Mouse (Mus musculus) midbrain, embryonic 10.5 days (tissue): ENCODE measurements around the gene Lsm11. TPM values are rescaled to one million over a fixed set of nuclear protein-coding genes. Genes with fewer than 3 reads are reported as not detected.
A peak's percentile ranks its signal among the peaks of the same experiment; 100 is the strongest.

Experiments
- DNase-seq: peaks from one replicate; pipeline ENCODE4 v3.0.0-alpha.2; 2017; ENCODE audit warnings: low spot score
- H3K27ac ChIP-seq: fragments of 300-500 bp; sonication (generic); replicated peaks from 2 replicates; pipeline ENCODE4 v1.5.1; 2016; ENCODE audit warnings: mild to moderate bottlenecking
- H3K27me3 ChIP-seq: fragments of 300-500 bp; sonication (generic); 2 replicates; pipeline ENCODE4 v1.6.1; 2016; ENCODE audit warnings: low read depth, mild to moderate bottlenecking; ENCODE audit not compliant: poor library complexity, severe bottlenecking
- H3K36me3 ChIP-seq: fragments of 300-500 bp; sonication (generic); 2 replicates; pipeline ENCODE4 v1.6.1; 2016; ENCODE audit warnings: mild to moderate bottlenecking, moderate library complexity
- H3K4me1 ChIP-seq: fragments of 300-500 bp; sonication (generic); 2 replicates; pipeline ENCODE4 v1.6.1; 2016
- H3K4me3 ChIP-seq: fragments of 300-500 bp; sonication (generic); 2 replicates; pipeline ENCODE4 v1.5.1; 2016; ENCODE audit warnings: mild to moderate bottlenecking, moderate library complexity
- H3K9me3 ChIP-seq: fragments of 300-500 bp; sonication (generic); replicated peaks from 2 replicates; pipeline ENCODE4 v1.6.1; 2016; ENCODE audit warnings: mild to moderate bottlenecking
- WGBS: fragments of 180-500 bp; shearing (Covaris S2); methylation state at CpG from one replicate; pipeline ENCODE4 v1.1.7; 2016; 5-methylcytosine and 5-hydroxymethylcytosine counted together
- polyA plus RNA-seq: library from polyadenylated mRNA; unstranded; fragments of >200 nt; fragmentation: Nextera tagmentation; extraction: Ambion mirVana; gene quantifications from 2 replicates; pipeline ENCODE4 v1.2.1, GENCODE M21; 2016

The Lsm11 gene
- polyA plus RNA-seq, 1 experiment from 2014 or later, result 7.3 TPM

DNA sequence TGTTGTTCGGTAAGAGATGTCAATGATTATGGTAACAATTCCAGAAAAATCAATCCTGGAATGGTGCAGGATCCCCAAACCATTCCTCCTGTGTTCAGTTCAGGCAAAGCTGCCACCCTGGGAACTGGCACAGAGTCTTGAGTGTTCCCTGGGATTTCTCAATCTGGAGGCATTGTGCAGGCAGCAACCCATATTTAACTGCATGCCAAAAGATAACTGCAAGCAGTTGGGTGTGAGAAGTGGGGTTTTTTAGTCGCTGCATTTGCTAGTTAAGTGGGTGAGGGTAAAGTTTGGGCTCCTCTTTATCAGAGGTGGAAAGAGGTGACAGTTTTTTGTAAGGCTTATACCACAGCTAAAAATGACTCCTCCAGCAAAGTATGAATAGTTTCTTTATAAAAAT, 2.8 kb upstream of the Lsm11 start:
- Histone ChIP-seq H3K36me3 (peaks cover 42% of the 10 kb centered on the region), H3K9me3 (no peaks in the 10 kb centered on the region), H3K4me3 (no peak overlapping the region), H3K4me1 (peaks cover 22% of the 10 kb centered on the region), H3K27ac (no peak overlapping the region), H3K27me3 (no peaks in the 10 kb centered on the region)
- 90% methylated on average over 2 of the region's 2 CpGs for WGBS
- no peak for DNase-seq

- H3K4me1 ChIP-seq, result peaks cover 21% of the 10 kb centered on the region
- H3K27me3 ChIP-seq, result no peaks in the 10 kb centered on the region
- H3K4me3 ChIP-seq, result no peak overlapping the region
- no peak overlapping the region for H3K27ac ChIP-seq
- no peaks in the 10 kb centered on the region for H3K9me3 ChIP-seq
- no peak for DNase-seq
- WGBS, result 90% methylated on average over 4 of the region's 4 CpGs
- H3K36me3 ChIP-seq, result peaks cover 36% of the 10 kb centered on the region
These were observed 2.1 kb upstream of the Lsm11 start for GRCm38 (mm10) chr11:45946796-45947195.

DNA sequence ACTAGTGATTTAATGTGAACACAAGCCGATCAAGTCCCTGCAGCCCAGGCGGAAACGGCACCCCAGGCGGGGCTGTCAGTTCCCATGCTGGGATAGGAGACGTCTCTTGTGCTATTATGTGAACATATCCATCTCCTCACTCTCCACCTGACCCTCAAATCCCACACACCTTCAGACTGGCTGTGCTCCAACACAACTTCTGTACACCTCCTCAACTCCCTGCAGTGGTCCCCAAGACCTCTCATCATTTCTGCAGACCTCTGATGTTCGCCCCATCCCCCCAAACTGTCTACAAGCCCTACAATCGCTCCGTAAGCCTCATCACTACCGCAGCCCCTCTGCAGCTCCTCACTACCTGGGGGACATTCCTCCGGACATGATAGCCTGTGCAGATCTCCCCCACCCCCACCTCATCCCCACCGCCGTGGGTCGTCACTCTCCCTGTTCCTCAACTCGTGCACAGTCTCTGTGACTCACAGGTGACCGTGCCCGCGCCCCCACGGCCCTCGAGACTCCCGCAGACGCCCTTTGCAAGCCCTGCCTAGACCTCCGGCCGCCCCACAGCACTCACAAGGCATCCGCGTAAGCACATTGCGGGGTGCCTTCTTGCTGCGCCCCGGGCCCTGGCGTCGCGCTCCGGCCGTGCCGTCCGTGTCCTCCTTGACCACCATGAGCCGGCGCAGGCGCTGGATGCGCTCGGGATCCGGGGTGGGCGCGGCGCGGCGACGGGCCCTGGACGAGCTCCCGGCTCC, 668 bp downstream of the Lsm11 start:
- H3K9me3 ChIP-seq, result no peaks in the 10 kb centered on the region
- under 1% methylated on average over 49 of the region's 49 CpGs for WGBS
- peaks cover 26% of the 10 kb centered on the region for H3K4me1 ChIP-seq
- peak overlapping the region; percentile 93 for H3K27ac ChIP-seq
- H3K36me3 ChIP-seq, result peaks cover 24% of the 10 kb centered on the region
- no peaks in the 10 kb centered on the region for H3K27me3 ChIP-seq
- peak; percentile 30 for DNase-seq
- H3K4me3 ChIP-seq, result peak overlapping the region; percentile 94

- H3K4me3 ChIP-seq, result peak overlapping the region; percentile 94
- H3K27ac ChIP-seq, result 0 out of 2 replicates have a peak overlapping the region, but pooled peaks have one; percentile 93
- WGBS, result 80% methylated on average over 7 of the region's 7 CpGs
- H3K27me3 ChIP-seq, result no peaks in the 10 kb centered on the region
- H3K9me3 ChIP-seq, result no peaks in the 10 kb centered on the region
- peaks cover 16% of the 10 kb centered on the region for H3K36me3 ChIP-seq
- peaks cover 26% of the 10 kb centered on the region for H3K4me1 ChIP-seq
- no peak for DNase-seq
These were observed 1.5 kb downstream of the Lsm11 start for GRCm38 (mm10) chr11:45943108-45943705.

DNA sequence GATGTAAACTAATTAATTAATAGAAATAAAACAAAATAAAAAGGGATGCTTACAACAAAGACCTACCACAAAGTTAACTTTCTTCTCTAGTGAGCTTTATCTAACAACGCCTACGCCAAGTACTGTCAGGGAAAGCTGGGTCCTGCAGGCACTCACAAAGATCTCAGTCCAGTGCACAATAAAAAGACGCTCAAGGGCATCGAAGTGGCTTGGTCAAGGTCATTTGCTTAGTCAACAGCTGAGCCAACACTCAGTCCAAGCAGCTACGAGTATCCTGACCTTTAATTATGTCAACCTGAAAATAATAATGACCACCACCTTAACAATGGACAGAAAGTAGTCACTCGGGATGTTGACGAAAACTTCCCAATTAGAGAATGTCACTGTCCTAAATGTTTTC, 2.5 kb downstream of the Lsm11 start:
- no peak overlapping the region for H3K27ac ChIP-seq
- H3K4me1 ChIP-seq, result peaks cover 26% of the 10 kb centered on the region
- no peak overlapping the region for H3K4me3 ChIP-seq
- H3K27me3 ChIP-seq, result no peaks in the 10 kb centered on the region
- H3K9me3 ChIP-seq, result no peaks in the 10 kb centered on the region
- DNase-seq, result no peak
- WGBS, result 92% methylated on average over 7 of the region's 7 CpGs
- H3K36me3 ChIP-seq, result peaks cover 17% of the 10 kb centered on the region

- DNase-seq, result no peak
- Histone ChIP-seq H3K4me1 (peaks cover 22% of the 10 kb centered on the region), H3K4me3 (no peak overlapping the region), H3K27me3 (no peaks in the 10 kb centered on the region), H3K27ac (no peak overlapping the region), H3K36me3 (peaks cover 50% of the 10 kb centered on the region), H3K9me3 (no peaks in the 10 kb centered on the region)
- WGBS, result 97% methylated on average over 8 of the region's 8 CpGs
These were observed 5.8 kb downstream of the Lsm11 start for GRCm38 (mm10) chr11:45938917-45939316.

DNA sequence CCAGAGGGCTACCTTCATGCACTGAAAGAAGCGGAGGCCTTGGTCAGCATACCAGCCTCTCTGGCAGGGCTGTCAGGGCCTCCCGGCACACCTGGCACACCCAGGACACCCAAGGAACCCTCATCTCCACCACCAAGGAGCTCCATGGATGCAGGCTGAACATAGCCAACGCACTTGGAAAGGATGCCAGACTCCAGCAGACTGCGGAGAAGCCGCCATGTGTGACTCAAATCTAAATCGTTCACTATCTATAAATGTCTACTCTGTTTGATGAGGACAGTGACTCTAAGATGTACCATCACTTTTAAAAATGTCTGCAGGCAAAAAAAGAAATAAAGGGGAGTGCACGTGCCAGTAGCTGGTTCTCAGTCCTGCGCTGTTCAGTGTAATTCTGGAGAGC, 7.3 kb downstream of the Lsm11 start:
- Histone ChIP-seq H3K9me3 (no peaks in the 10 kb centered on the region), H3K4me3 (no peak overlapping the region), H3K27ac (no peak overlapping the region), H3K27me3 (no peaks in the 10 kb centered on the region), H3K4me1 (0 out of 2 replicates have a peak, but pooled peaks cover 8% of the 10 kb centered on the region), H3K36me3 (peaks cover 65% of the 10 kb centered on the region)
- no peak for DNase-seq
- 95% methylated on average over 8 of the region's 8 CpGs for whole genome bisulfite sequencing

DNA sequence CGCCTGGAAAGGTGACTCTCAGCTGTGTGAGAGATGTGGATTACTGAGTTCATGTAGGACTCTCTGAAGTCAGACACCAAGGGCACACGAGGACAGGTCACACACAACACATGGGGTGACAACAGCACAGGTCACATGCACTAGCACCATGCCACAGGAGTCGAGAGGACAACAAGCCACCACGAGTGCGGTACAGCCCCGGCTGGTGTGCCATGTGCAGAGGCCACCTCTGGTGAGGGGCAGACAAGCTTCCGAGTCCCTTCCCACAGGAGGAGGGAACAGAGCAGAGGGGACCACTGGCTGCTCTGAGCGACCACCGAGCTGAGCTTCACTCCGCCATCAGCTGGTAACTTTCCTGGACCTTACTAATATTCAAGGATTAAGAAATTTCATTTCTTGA, 12.0 kb downstream of the Lsm11 start:
- H3K27ac ChIP-seq, result no peak overlapping the region
- WGBS, result 93% methylated on average over 10 of the region's 10 CpGs
- no peaks in the 10 kb centered on the region for H3K9me3 ChIP-seq
- peaks cover 79% of the 10 kb centered on the region for H3K36me3 ChIP-seq
- H3K4me1 ChIP-seq, result no peaks in the 10 kb centered on the region
- DNase-seq, result no peak
- H3K4me3 ChIP-seq, result no peak overlapping the region
- no peaks in the 10 kb centered on the region for H3K27me3 ChIP-seq

- no peak for DNase-seq
- Histone ChIP-seq H3K27me3 (no peaks in the 10 kb centered on the region), H3K36me3 (peaks cover 47% of the 10 kb centered on the region), H3K4me1 (peaks cover 15% of the 10 kb centered on the region), H3K9me3 (no peaks in the 10 kb centered on the region), H3K27ac (no peak overlapping the region), H3K4me3 (no peak overlapping the region)
- 86% methylated on average over 10 of the region's 10 CpGs for WGBS
These were observed 15.2 kb downstream of the Lsm11 start for GRCm38 (mm10) chr11:45929541-45929940.

DNA sequence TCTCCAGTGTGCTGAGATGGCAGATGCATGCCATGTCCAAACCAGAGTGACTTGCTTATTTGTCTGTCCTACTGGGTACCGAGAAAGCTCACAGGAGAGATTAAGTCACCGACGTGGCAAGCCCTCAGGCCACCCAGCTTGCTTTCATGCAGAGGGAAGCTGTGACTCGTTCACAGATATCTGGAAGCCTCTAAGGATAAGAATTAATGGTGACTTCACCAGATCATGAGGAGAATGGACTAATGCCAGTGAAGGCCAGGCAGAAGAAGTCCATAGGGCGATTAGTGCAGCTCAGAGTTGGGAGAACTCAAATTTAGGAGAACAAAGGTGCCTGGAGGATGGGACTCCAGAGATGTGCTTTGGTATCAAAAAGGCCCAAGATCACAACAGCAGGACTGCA, 17.3 kb downstream of the Lsm11 start:
- H3K27me3 ChIP-seq, result no peaks in the 10 kb centered on the region
- H3K4me1 ChIP-seq, result peaks cover 18% of the 10 kb centered on the region
- H3K4me3 ChIP-seq, result no peak overlapping the region
- H3K36me3 ChIP-seq, result peaks cover 26% of the 10 kb centered on the region
- 62% methylated on average over 5 of the region's 5 CpGs for WGBS
- no peak overlapping the region for H3K27ac ChIP-seq
- no peaks in the 10 kb centered on the region for H3K9me3 ChIP-seq
- DNase-seq, result no peak

DNA sequence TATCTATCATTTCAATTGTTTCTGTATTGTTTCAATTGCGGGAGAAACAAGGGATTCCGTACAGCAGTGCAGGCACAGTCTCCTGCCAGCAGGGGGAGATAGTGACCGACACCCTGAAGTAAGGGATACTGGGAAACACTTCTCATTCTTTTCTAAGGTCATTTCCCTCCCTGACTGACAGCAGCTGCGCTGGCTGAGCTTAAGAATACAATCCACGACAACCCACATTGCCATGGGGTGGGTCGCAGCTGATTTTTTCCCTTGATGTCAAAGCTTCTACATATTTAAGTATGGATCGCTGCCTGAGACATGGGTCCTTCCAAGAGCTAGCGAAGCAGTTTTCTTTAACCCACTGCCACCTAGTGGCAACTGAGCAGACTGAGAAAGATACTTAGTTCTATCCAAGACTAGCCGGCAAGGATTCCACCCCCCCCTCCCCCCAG, 18.1 kb downstream of the Lsm11 start:
- H3K27me3 ChIP-seq, result no peaks in the 10 kb centered on the region
- peak; percentile 84 for DNase-seq
- peaks cover 26% of the 10 kb centered on the region for H3K4me1 ChIP-seq
- peaks cover 20% of the 10 kb centered on the region for H3K36me3 ChIP-seq
- WGBS, result under 1% methylated on average over 9 of the region's 9 CpGs
- H3K4me3 ChIP-seq, result peak overlapping the region; percentile 55
- H3K27ac ChIP-seq, result peak overlapping the region; percentile 83
- no peaks in the 10 kb centered on the region for H3K9me3 ChIP-seq

DNA sequence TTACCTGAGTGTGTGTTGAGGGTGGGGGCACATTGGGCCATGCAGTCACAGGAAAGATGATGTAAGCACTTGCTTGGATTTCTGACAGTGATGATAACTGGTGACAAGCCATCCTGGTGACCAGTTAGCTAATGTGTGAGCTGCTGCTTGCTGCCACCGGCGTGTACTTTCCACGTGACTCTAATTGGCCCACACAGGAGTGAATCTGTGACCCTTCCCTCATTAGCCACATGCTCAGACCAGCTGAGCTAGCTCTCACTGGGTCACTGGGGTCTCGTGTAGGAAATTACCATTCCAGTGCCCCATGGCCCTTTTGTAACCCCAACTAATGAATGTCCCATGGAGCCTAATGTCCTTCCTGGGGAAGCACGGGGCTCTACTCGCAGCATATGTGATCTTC, 19.3 kb downstream of the Lsm11 start:
- WGBS, result 63% methylated on average over 6 of the region's 6 CpGs
- Histone ChIP-seq H3K36me3 (peaks cover 10% of the 10 kb centered on the region), H3K27me3 (no peaks in the 10 kb centered on the region), H3K27ac (peak overlapping the region; percentile 83), H3K9me3 (no peaks in the 10 kb centered on the region), H3K4me3 (no peak overlapping the region), H3K4me1 (peaks cover 38% of the 10 kb centered on the region)
- no peak for DNase-seq

- Histone ChIP-seq H3K4me3 (peak overlapping the region; percentile 24), H3K4me1 (peaks cover 37% of the 10 kb centered on the region), H3K36me3 (no peaks in the 10 kb centered on the region), H3K9me3 (no peaks in the 10 kb centered on the region), H3K27me3 (no peaks in the 10 kb centered on the region), H3K27ac (peak overlapping the region; percentile 86)
- WGBS, result 6% methylated on average over 10 of the region's 10 CpGs
- DNase-seq, result peak; percentile 75
These were observed 23.2 kb downstream of the Lsm11 start for GRCm38 (mm10) chr11:45921480-45921898.
